Mouse (Mus musculus) hindbrain, embryonic 16.5 days (tissue): ENCODE measurements around the gene Olfr1161. TPM values are rescaled to one million over a fixed set of nuclear protein-coding genes. Genes with fewer than 3 reads are reported as not detected.

Source experiments
- polyA plus RNA-seq: library from polyadenylated mRNA; unstranded; fragments of >200 nt; fragmentation: Nextera tagmentation; extraction: Ambion mirVana; gene quantifications from 2 replicates; pipeline ENCODE4 v1.2.1, GENCODE M21; 2015

The Olfr1161 gene
- polyA plus RNA-seq, 1 experiment from 2014 or later = not detected

Other genes starting within 250 kb of the Olfr1161 start
- not detected in 2 replicates for gene Olfr152, start 243.3 kb upstream of the Olfr1161 start, polyA plus RNA-seq
- gene Olfr1143, start 222.2 kb upstream of the Olfr1161 start, polyA plus RNA-seq = not detected in 2 replicates
- gene Olfr1145, start 213.0 kb upstream of the Olfr1161 start, polyA plus RNA-seq = not detected in 2 replicates
- gene Olfr1148, start 192.2 kb upstream of the Olfr1161 start, polyA plus RNA-seq = not detected in 2 replicates
- not detected in 2 replicates for gene Olfr1150-ps1, start 178.8 kb upstream of the Olfr1161 start, polyA plus RNA-seq
- not detected in 2 replicates for gene Olfr1151, start 166.9 kb upstream of the Olfr1161 start, polyA plus RNA-seq
- 0.02 TPM in 1 of 2 replicates, not detected in the other for gene Olfr1152, start 156.3 kb upstream of the Olfr1161 start, polyA plus RNA-seq
- gene Olfr1153, start 127.8 kb upstream of the Olfr1161 start, polyA plus RNA-seq = not detected in 2 replicates
- not detected in 2 replicates for gene Olfr1154, start 117.6 kb upstream of the Olfr1161 start, polyA plus RNA-seq
- not detected in 2 replicates for gene Olfr1155, start 77.6 kb upstream of the Olfr1161 start, polyA plus RNA-seq
- not detected in 2 replicates for gene Olfr1156, start 69.7 kb upstream of the Olfr1161 start, polyA plus RNA-seq
- not detected in 2 replicates for gene Olfr1157, start 54.5 kb upstream of the Olfr1161 start, polyA plus RNA-seq
- not detected in 2 replicates for gene Olfr74, start 48.1 kb upstream of the Olfr1161 start, polyA plus RNA-seq
- not detected in 2 replicates for gene Olfr1158, start 32.7 kb upstream of the Olfr1161 start, polyA plus RNA-seq
- gene Olfr1160, start 14.5 kb upstream of the Olfr1161 start, polyA plus RNA-seq = not detected in 2 replicates
- gene Olfr73, start 14.9 kb downstream of the Olfr1161 start, polyA plus RNA-seq = not detected in 2 replicates
- gene Olfr1162, start 28.4 kb downstream of the Olfr1161 start, polyA plus RNA-seq = not detected in 2 replicates
- not detected in 2 replicates for gene Olfr1163, start 49.1 kb downstream of the Olfr1161 start, polyA plus RNA-seq
- not detected in 2 replicates for gene Olfr1164, start 71.2 kb downstream of the Olfr1161 start, polyA plus RNA-seq
- not detected in 2 replicates for gene Olfr1166, start 105.5 kb downstream of the Olfr1161 start, polyA plus RNA-seq
- gene Olfr1167, start 132.4 kb downstream of the Olfr1161 start, polyA plus RNA-seq = not detected in 2 replicates
- gene Olfr1168, start 159.1 kb downstream of the Olfr1161 start, polyA plus RNA-seq = not detected in 2 replicates
- gene Olfr1170, start 205.6 kb downstream of the Olfr1161 start, polyA plus RNA-seq = not detected in 2 replicates